Mouse (Mus musculus): Measurements from ENCODE around the gene Rbfox2.

Gene Rbfox2

GRCm38 (mm10) chr15:77235551-77235950, 71.3 kb downstream of the Rbfox2 start:
- in situ Hi-C loops (cut with MboI, MseI) = no loop called here

- in situ Hi-C loops (cut with MboI, MseI) = no loop called here
These were observed 72.5 kb downstream of the Rbfox2 start for GRCm38 (mm10) chr15:77234296-77234695.

GRCm38 (mm10) chr15:77230144-77230543, 76.7 kb downstream of the Rbfox2 start:
- in situ Hi-C loops (cut with MboI, MseI) = no loop called here

- in situ Hi-C loops (cut with MboI, MseI) = no loop called here
These were observed 79.9 kb downstream of the Rbfox2 start for GRCm38 (mm10) chr15:77226831-77227354.

- in situ Hi-C loops (cut with MboI, MseI) = no loop called here
These were observed 80.9 kb downstream of the Rbfox2 start for GRCm38 (mm10) chr15:77225858-77226257.

GRCm38 (mm10) chr15:77225274-77225673, 81.5 kb downstream of the Rbfox2 start:
- in situ Hi-C loops (cut with MboI, MseI) = no loop called here

GRCm38 (mm10) chr15:77220833-77221232, 86.0 kb downstream of the Rbfox2 start:
- in situ Hi-C loops (cut with MboI, MseI) = no loop called here

- in situ Hi-C loops (cut with MboI, MseI) = no loop called here
These were observed 86.7 kb downstream of the Rbfox2 start for GRCm38 (mm10) chr15:77220137-77220536.

- in situ Hi-C loops (cut with MboI, MseI) = no loop called here
These were observed 87.2 kb downstream of the Rbfox2 start for GRCm38 (mm10) chr15:77219571-77219970.

GRCm38 (mm10) chr15:77218007-77218406, 88.8 kb downstream of the Rbfox2 start:
- in situ Hi-C loops (cut with MboI, MseI) = no loop called here

GRCm38 (mm10) chr15:77217523-77217922, 89.3 kb downstream of the Rbfox2 start:
- in situ Hi-C loops (cut with MboI, MseI) = no loop called here

GRCm38 (mm10) chr15:77216704-77217103, 90.1 kb downstream of the Rbfox2 start:
- in situ Hi-C loops (cut with MboI, MseI) = no loop called here

GRCm38 (mm10) chr15:77215178-77215800, 91.5 kb downstream of the Rbfox2 start:
- in situ Hi-C loops (cut with MboI, MseI) = no loop called here

- in situ Hi-C loops (cut with MboI, MseI) = no loop called here
These were observed 92.2 kb downstream of the Rbfox2 start for GRCm38 (mm10) chr15:77214410-77215107.

GRCm38 (mm10) chr15:77213829-77214228, 93.0 kb downstream of the Rbfox2 start:
- in situ Hi-C loops (cut with MboI, MseI) = no loop called here

- in situ Hi-C loops (cut with MboI, MseI) = no loop called here
These were observed 94.0 kb downstream of the Rbfox2 start for GRCm38 (mm10) chr15:77212818-77213217.

- in situ Hi-C loops (cut with MboI, MseI) = no loop called here
These were observed 94.5 kb downstream of the Rbfox2 start for GRCm38 (mm10) chr15:77212217-77212757.

GRCm38 (mm10) chr15:77206996-77207395, 99.8 kb downstream of the Rbfox2 start:
- in situ Hi-C loops (cut with MboI, MseI) = loop anchor here (10.0 kb wide), 1 partner anchor 1338 kb away; the partner anchor contains the start of gene Sstr3

GRCm38 (mm10) chr15:77204951-77205350, 101.9 kb downstream of the Rbfox2 start:
- in situ Hi-C loops (cut with MboI, MseI) = loop anchor here (10.0 kb wide), 1 partner anchor 1340 kb away; the partner anchor contains the start of gene Sstr3

- in situ Hi-C loops (cut with MboI, MseI) = loop anchor here (10.0 kb wide), 1 partner anchor 1341 kb away; the partner anchor contains the start of gene Sstr3
These were observed 103.4 kb downstream of the Rbfox2 start for GRCm38 (mm10) chr15:77203255-77203981.

- in situ Hi-C loops (cut with MboI, MseI) = loop anchor here (10.0 kb wide), 1 partner anchor 1342 kb away; the partner anchor contains the start of gene Sstr3
These were observed 103.9 kb downstream of the Rbfox2 start for GRCm38 (mm10) chr15:77202881-77203254.

- in situ Hi-C loops (cut with MboI, MseI) = loop anchor here (10.0 kb wide), 1 partner anchor 1343 kb away; the partner anchor contains the start of gene Sstr3
These were observed 104.6 kb downstream of the Rbfox2 start for GRCm38 (mm10) chr15:77202223-77202622.

Measured in T-helper 1 cell (primary cell).